Mouse (Mus musculus): Measurements from ENCODE around the gene Gpr137.
"Not testable (repeated sequence)": the region's sequence is repeated elsewhere in the genome, so short reads cannot be mapped to it uniquely, and the experiment has no call there.

The Gpr137 gene

DNA sequence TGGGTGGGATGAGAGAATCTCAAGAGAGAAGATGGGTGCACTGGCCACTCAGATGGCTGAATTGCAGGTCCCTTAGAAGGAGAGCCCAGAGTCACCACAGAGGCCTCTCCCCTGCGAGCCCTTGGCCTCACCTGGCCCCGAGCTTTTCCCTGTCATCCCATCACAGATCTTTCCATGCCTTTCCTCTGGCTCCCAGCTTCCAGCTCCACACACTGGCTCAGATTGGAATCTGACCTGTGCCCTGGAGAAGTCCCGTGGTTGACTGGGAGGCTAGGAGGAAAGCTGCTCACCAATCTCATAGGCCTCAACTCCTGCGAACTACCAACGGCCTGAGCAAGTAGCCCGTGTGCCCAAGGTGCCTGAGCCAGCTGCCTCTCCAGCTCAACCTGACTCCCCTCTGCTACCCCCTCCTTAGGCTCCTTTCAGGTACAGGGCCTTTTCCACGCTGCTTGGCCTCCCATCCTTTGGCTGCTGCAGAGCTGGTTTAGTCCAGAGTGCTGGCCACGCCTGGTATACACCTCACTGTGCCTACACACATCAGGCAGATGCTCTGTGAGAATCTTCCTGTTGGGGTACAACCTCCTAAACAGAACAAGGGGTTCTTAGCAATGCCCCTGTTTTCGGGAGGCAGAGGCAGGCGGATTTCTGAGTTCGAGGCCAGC is 36.7 kb downstream of the Gpr137 start:
- no peak for DNase-seq (ENCODE audit: low spot score)

- DNase-seq (ENCODE audit: low spot score) = no peak
Observed at GRCm38 (mm10) chr19:6904846-6905245, 37.4 kb downstream of the Gpr137 start.

- DNase-seq (ENCODE audit: low spot score) = no peak
Observed at GRCm38 (mm10) chr19:6903031-6903430, 39.2 kb downstream of the Gpr137 start.

GRCm38 (mm10) chr19:6899641-6900040 is 42.6 kb downstream of the Gpr137 start:
- no peak for DNase-seq (ENCODE audit: low spot score)

DNA sequence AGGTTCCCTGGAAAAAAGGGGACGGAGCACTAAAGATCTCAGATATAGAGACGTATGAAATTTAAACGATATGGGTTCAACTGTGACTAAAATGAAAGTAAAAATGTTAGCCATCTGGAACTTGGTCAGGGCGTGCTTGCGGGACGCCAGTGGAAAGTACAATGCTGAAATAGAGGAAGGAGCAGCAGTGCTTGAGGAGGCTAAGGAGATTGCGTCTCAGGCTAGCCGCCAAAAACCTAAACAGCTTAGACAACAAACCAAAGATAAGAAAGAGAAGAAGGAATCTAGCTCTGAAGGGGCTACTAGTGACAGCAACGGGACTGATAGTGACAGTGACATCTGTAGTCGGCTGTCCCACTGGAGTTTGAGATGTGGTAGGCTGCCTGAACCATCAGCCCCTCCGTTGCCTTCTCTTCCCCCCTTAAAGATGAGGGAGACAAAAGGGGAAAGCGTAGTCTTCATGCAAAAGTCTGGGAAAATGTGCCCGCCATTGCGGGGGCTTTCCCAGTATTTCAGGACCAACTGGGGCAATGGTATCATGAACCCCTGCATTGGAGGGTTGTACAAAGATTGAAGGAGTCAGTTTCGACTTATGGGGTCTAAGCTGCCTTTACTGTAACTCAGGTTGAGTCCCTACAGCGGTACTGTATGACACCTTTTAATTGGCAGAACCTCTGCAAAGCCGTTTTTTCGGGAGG is 46.5 kb downstream of the Gpr137 start:
- DNase-seq (ENCODE audit: low spot score) = not testable (repeated sequence)

- no peak for DNase-seq (ENCODE audit: low spot score)
Observed at GRCm38 (mm10) chr19:6893731-6894451, 48.4 kb downstream of the Gpr137 start.

DNA sequence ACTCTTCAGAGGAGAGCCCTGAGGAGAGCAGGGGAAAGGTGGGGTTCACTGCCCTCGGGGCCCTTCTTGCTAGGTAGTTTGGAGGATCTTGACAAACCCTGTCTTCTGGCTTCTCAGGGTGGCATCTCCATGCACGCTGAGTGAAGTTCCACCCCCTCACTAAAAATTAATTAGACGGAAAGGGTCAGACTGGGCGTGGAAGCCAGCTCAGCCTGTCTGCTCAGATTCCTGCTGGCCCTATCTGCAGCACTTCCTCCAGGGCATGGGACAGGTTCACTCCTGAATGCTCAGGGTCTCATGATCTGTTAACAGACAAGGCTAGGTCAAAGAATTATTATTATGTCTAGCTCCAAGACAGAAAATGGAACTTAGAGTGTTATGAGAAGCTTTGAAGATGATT is 49.8 kb downstream of the Gpr137 start:
- DNase-seq (ENCODE audit: low spot score) = no peak

Measured in ovary, adult 18-20 months (tissue).